Mouse (Mus musculus): ENCODE results near the gene Ccdc60. TPM values are rescaled to one million over a fixed set of nuclear protein-coding genes. Genes with fewer than 3 reads are reported as not detected.
"Not testable (repeated sequence)": the region's sequence is repeated elsewhere in the genome, so short reads cannot be mapped to it uniquely, and the experiment has no call there.

The Ccdc60 gene
- total RNA-seq (2021): not detected

- DNase-seq: peak; percentile 13 to 20
- intact Hi-C loops (cut with DNase I): no loop called here
These were observed at the start of gene Ccdc60 for GRCm38 (mm10) chr5:116288849-116289570. Ccdc60 (minus strand) TSS chr5:116288985.

- intact Hi-C loops (cut with DNase I): no loop called here
- DNase-seq: no peak
These were observed 47.4 kb upstream of the Ccdc60 start for GRCm38 (mm10) chr5:116336191-116336590.

- intact Hi-C loops (cut with DNase I): no loop called here
- DNase-seq: no peak
These were observed 40.1 kb upstream of the Ccdc60 start for GRCm38 (mm10) chr5:116328911-116329310.

- DNase-seq: no peak
- intact Hi-C loops (cut with DNase I): no loop called here
These were observed 34.6 kb upstream of the Ccdc60 start for GRCm38 (mm10) chr5:116323401-116323800.

- no peak for DNase-seq
- intact Hi-C loops (cut with DNase I): no loop called here
These were observed 33.7 kb upstream of the Ccdc60 start for GRCm38 (mm10) chr5:116322365-116323027.

- no peak for DNase-seq
- intact Hi-C loops (cut with DNase I): no loop called here
These were observed 24.9 kb upstream of the Ccdc60 start for GRCm38 (mm10) chr5:116313711-116314110.

GRCm38 (mm10) chr5:116312111-116312737 is 23.4 kb upstream of the Ccdc60 start:
- no peak for DNase-seq
- intact Hi-C loops (cut with DNase I): no loop called here

GRCm38 (mm10) chr5:116311636-116312035 is 22.9 kb upstream of the Ccdc60 start:
- DNase-seq: no peak

GRCm38 (mm10) chr5:116309383-116309801 is 20.6 kb upstream of the Ccdc60 start:
- intact Hi-C loops (cut with DNase I): no loop called here
- peak; percentile 45 to 53 for DNase-seq

More at GRCm38 (mm10) chr5:116311636-116312035, 22.9 kb upstream of the Ccdc60 start:
- intact Hi-C loops (cut with DNase I): no loop called here

- DNase-seq: peak; percentile 3 to 7
- intact Hi-C loops (cut with DNase I): no loop called here
These were observed 16.8 kb upstream of the Ccdc60 start for GRCm38 (mm10) chr5:116305557-116305956.

- DNase-seq; intact Hi-C loops (cut with DNase I): not testable (repeated sequence)
These were observed 16.4 kb upstream of the Ccdc60 start for GRCm38 (mm10) chr5:116305146-116305545.

- intact Hi-C loops (cut with DNase I): no loop called here
- no peak for DNase-seq
These were observed 12.2 kb upstream of the Ccdc60 start for GRCm38 (mm10) chr5:116300984-116301383.

GRCm38 (mm10) chr5:116293501-116293900 is 4.7 kb upstream of the Ccdc60 start:
- no peak for DNase-seq
- intact Hi-C loops (cut with DNase I): no loop called here

GRCm38 (mm10) chr5:116290584-116290983 is 1.8 kb upstream of the Ccdc60 start:
- intact Hi-C loops (cut with DNase I): no loop called here

GRCm38 (mm10) chr5:116289897-116290296 is 1.1 kb upstream of the Ccdc60 start:
- no peak for DNase-seq
- intact Hi-C loops (cut with DNase I): no loop called here

More at GRCm38 (mm10) chr5:116290584-116290983, 1.8 kb upstream of the Ccdc60 start:
- no peak for DNase-seq

- DNase-seq: no peak
- intact Hi-C loops (cut with DNase I): no loop called here
These were observed 602 bp downstream of the Ccdc60 start for GRCm38 (mm10) chr5:116288183-116288582.

GRCm38 (mm10) chr5:116285532-116286176 is 3.1 kb downstream of the Ccdc60 start:
- no peak for DNase-seq
- intact Hi-C loops (cut with DNase I): no loop called here

- intact Hi-C loops (cut with DNase I): no loop called here
These were observed 8.3 kb downstream of the Ccdc60 start for GRCm38 (mm10) chr5:116280518-116280917.

GRCm38 (mm10) chr5:116278436-116278918 is 10.3 kb downstream of the Ccdc60 start:
- no peak for DNase-seq
- intact Hi-C loops (cut with DNase I): no loop called here

More at GRCm38 (mm10) chr5:116280518-116280917, 8.3 kb downstream of the Ccdc60 start:
- DNase-seq: no peak

GRCm38 (mm10) chr5:116277951-116278350 is 10.8 kb downstream of the Ccdc60 start:
- DNase-seq: no peak
- intact Hi-C loops (cut with DNase I): no loop called here

GRCm38 (mm10) chr5:116274818-116275217 is 14.0 kb downstream of the Ccdc60 start:
- intact Hi-C loops (cut with DNase I): no loop called here
- no peak for DNase-seq
